Comparison of ENCODE assay signal across 8 mouse cellular contexts in the genomic region with DNA sequence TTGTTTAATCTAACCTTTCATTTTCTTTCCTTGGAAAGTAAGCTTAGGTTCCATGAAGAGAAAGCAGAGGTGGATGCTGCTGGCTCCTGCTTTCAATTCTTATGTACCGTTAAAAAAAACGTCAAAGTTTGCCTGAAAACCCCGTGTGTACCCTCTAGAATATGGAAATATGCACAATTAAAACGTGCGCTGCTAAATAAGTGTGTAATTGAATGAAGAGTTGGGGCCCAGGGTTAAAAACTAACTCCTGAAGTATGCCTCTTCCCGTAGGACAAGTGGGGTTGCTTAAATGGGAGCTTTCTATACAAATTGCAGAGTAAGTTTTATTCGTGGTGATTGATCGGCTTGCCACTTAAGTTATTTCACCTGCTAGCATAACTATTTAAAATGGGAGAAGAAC. TPM values are rescaled to one million over a fixed set of nuclear protein-coding genes. Genes with fewer than 3 reads are reported as not detected.
A peak's percentile ranks its signal among the peaks of the same experiment; 100 is the strongest.
DNase-seq lines count a peak whose midpoint lies in the region; ATAC-seq and TF ChIP-seq lines count a peak whose summit lies in the region.

No protein-coding gene starts in this region.

- H3K36me3 ChIP-seq in CH12.LX (replicated peaks in 1 of 2; ENCODE audit: control insufficient read depth in 1 of 2, insufficient read depth in 1 of 2, low read length in 1 of 2): peaks cover 10 to 18% of the 10 kb centered on the region in 2 experiments
- H3K36me3 ChIP-seq in hindbrain, embryonic 11.5 days (ENCODE audit: control insufficient read depth, insufficient read depth, low read length): no peaks in the 10 kb centered on the region
- peaks cover 23% of the 10 kb centered on the region for H3K36me3 ChIP-seq in midbrain, embryonic 10.5 days

- in situ Hi-C loops in CH12.LX (cut with MboI; ENCODE audit: low pct_ligation_motif_present, low pct_unique_long_range_greater_than_20kb, low sequenced_read_pairs): no loop called here

- no peak for ATAC-seq in hindbrain, embryonic 11.5 days (ENCODE audit: low FRiP score)

- dilution Hi-C loops in CH12.LX (cut with MboI; ENCODE audit: extremely low pct_ligation_motif_present, extremely low pct_unique_long_range_greater_than_20kb, low sequenced_read_pairs): no loop called here

- peak overlapping the region; percentile 94 for H3K4me3 ChIP-seq in gastrocnemius, adult 2 months
- H3K4me3 ChIP-seq in CH12.LX (replicated peaks in 1 of 3; ENCODE audit: low read depth in 2 of 3, low read length in 2 of 3, poor library complexity in 1 of 3): peak overlapping the region in 2 of 3 experiments; percentile 68 to 97
- peak overlapping the region; percentile 77; the same call in 1 of the 2 replicates for H3K4me3 ChIP-seq in hindbrain, embryonic 11.5 days (ENCODE audit: low read depth, low read length)
- peak overlapping the region; percentile 85 for H3K4me3 ChIP-seq in midbrain, embryonic 10.5 days

- TF ChIP-seq POLR2A in CH12.LX (IDR thresholded peaks at IDR 0.05; ENCODE audit: low read depth, low read length): no peak

- 69% methylated on average over 8 of the region's 8 CpGs for WGBS in hindbrain, embryonic 11.5 days
- WGBS in midbrain, embryonic 10.5 days: 74% methylated on average over 8 of the region's 8 CpGs

- no peaks in the 10 kb centered on the region for H3K27me3 ChIP-seq in CH12.LX (replicated peaks)
- no peaks in the 10 kb centered on the region for H3K27me3 ChIP-seq in hindbrain, embryonic 11.5 days (ENCODE audit: control insufficient read depth, insufficient read depth, low read length)
- no peaks in the 10 kb centered on the region for H3K27me3 ChIP-seq in midbrain, embryonic 10.5 days (ENCODE audit: low read depth, poor library complexity, severe bottlenecking)

- intact Hi-C loops in gastrocnemius, adult 2 months (cut with DNase I): loop anchor here (5.0 kb wide), 2 partner anchors 40 to 65 kb away; a partner anchor contains a TSS

- peaks cover 0 to 24% of the 10 kb centered on the region in 2 experiments; a peak in 2 of 4 replicates for H3K4me1 ChIP-seq in CH12.LX (ENCODE audit: control insufficient read depth in 1 of 2, insufficient read depth in 2 of 2)
- H3K4me1 ChIP-seq in hindbrain, embryonic 11.5 days (replicated peaks; ENCODE audit: control insufficient read depth, insufficient read depth, low read length): peaks cover 6% of the 10 kb centered on the region
- peaks cover 30% of the 10 kb centered on the region for H3K4me1 ChIP-seq in midbrain, embryonic 10.5 days

- no peak for DNase-seq in gastrocnemius, adult 2 months
- DNase-seq in gastrocnemius, adult 18-20 months (ENCODE audit: low spot score): no peak
- DNase-seq in CH12.LX (ENCODE audit: extremely low read depth): no peak
- peak; percentile 45 for DNase-seq in hindbrain, embryonic 11.5 days (ENCODE audit: low spot score)
- DNase-seq in midbrain, embryonic 10.5 days (ENCODE audit: low spot score): no peak
- no peak for DNase-seq in ovary, postnatal 14 days (ENCODE audit: low spot score)
- no peak for DNase-seq in cerebellum, adult 18-20 months
- DNase-seq in left cerebral cortex, adult 8-10 months (ENCODE audit: low spot score in 2 of 2): no peak

- peaks cover 30% of the 10 kb centered on the region for H3K79me2 ChIP-seq in CH12.LX (replicated peaks; ENCODE audit: control insufficient read depth, extremely low read depth, insufficient read depth, poor library complexity, severe bottlenecking)

- H3K27ac ChIP-seq in gastrocnemius, adult 2 months: 0 out of 2 replicates have a peak overlapping the region, but pooled peaks have one; percentile 90
- H3K27ac ChIP-seq in CH12.LX (ENCODE audit: insufficient read depth, low read depth): no peak overlapping the region
- H3K27ac ChIP-seq in hindbrain, embryonic 11.5 days (ENCODE audit: low read depth, low read length): no peak overlapping the region
- H3K27ac ChIP-seq in midbrain, embryonic 10.5 days (replicated peaks): peak overlapping the region; percentile 92

- no peaks in the 10 kb centered on the region for H3K9me3 ChIP-seq in CH12.LX (replicated peaks; ENCODE audit: low read length)
- H3K9me3 ChIP-seq in hindbrain, embryonic 11.5 days (ENCODE audit: control insufficient read depth, low read length): no peaks in the 10 kb centered on the region
- H3K9me3 ChIP-seq in midbrain, embryonic 10.5 days (replicated peaks): no peaks in the 10 kb centered on the region

- H3K9ac ChIP-seq in CH12.LX (ENCODE audit: insufficient read depth, low read depth): peak overlapping the region; percentile 74
- peak overlapping the region; percentile 40 for H3K9ac ChIP-seq in hindbrain, embryonic 11.5 days (ENCODE audit: low read depth, low read length)

- TF ChIP-seq EP300 in CH12.LX (IDR thresholded peaks at IDR 0.05; ENCODE audit: low read length): no peak

- peak overlapping the region; percentile 78 for H3K4me2 ChIP-seq in CH12.LX (ENCODE audit: insufficient read depth, low read depth, poor library complexity, severe bottlenecking)
- H3K4me2 ChIP-seq in hindbrain, embryonic 11.5 days (replicated peaks; ENCODE audit: low read depth, low read length): peak overlapping the region; percentile 95; the same call in 1 of the 2 replicates

- TF ChIP-seq RAD21 in CH12.LX (IDR thresholded peaks at IDR 0.05; ENCODE audit: low read depth, low read length): no peak

- no peak for TF ChIP-seq CTCF in gastrocnemius, adult 2 months (IDR thresholded peaks at IDR 0.05)
- TF ChIP-seq CTCF in CH12.LX (conservative IDR thresholded peaks at IDR 0.05 in 1 of 2, IDR thresholded peaks at IDR 0.05 in 1 of 2; ENCODE audit: low read depth in 2 of 2, low read length in 2 of 2): no peak

TF ChIP-seq in CH12.LX, 34 proteins besides CTCF, POLR2A, EP300 and RAD21:
- TF ChIP-seq USF2 (conservative IDR thresholded peaks at IDR 0.05; ENCODE audit: low read depth, low read length) (no peak), POLR2AphosphoS2 (IDR thresholded peaks at IDR 0.05; ENCODE audit: low read depth, low read length) (no peak), IRF4 (IDR thresholded peaks at IDR 0.05; ENCODE audit: low read depth, low read length) (no peak), RCOR1 (conservative IDR thresholded peaks at IDR 0.05; ENCODE audit: low read depth, low read length) (no peak), BHLHE40 (IDR thresholded peaks at IDR 0.05; ENCODE audit: low read depth, low read length) (peak; percentile 47), NELFE (IDR thresholded peaks at IDR 0.05; ENCODE audit: low read depth, low read length) (no peak), ETS1 (conservative IDR thresholded peaks at IDR 0.05; ENCODE audit: low read depth, low read length) (no peak), ZKSCAN1 (IDR thresholded peaks at IDR 0.05; ENCODE audit: borderline replicate concordance, low read depth, low read length) (no peak)

RNA-seq across cellular contexts. Expression of a gene that starts 1.1 kb away (rescaled TPM):
- 100 to 1,000 TPM in 1 of 2 experiments, 10 to 100 TPM in 1; 76.6 to 103 TPM for total RNA-seq in gastrocnemius, adult 2 months (2021)
- 10 to 100 TPM; 60.1 to 86.6 TPM for total RNA-seq in gastrocnemius, adult 18-20 months (2021)
- total RNA-seq in CH12.LX (2012; rRNA removed): 57.5 and 92.8 TPM in 2 replicates
- total RNA-seq in CH12.LX (2014; rRNA removed): 80.9 and 81.2 TPM in 2 replicates
- polyA plus RNA-seq in CH12.LX (2012; ENCODE audit: insufficient read length, low read depth): 156 and 167 TPM in 2 replicates
- 118 and 126 TPM in 2 replicates for polyA plus RNA-seq in hindbrain, embryonic 11.5 days (2014; fragmentation: Nextera tagmentation; extraction: Ambion mirVana)
- polyA plus RNA-seq in midbrain, embryonic 10.5 days (2016; fragmentation: Nextera tagmentation; extraction: Ambion mirVana): 109 and 137 TPM in 2 replicates
- 100 to 1,000 TPM; 269 to 310 (median 301) TPM for total RNA-seq in left cerebral cortex, adult 8-10 months (2022)

RNA-seq across cellular contexts. Expression of a gene that starts 40.7 kb away (rescaled TPM):
- total RNA-seq in gastrocnemius, adult 2 months (2021): 1 to 10 TPM; 3.0 to 4.4 TPM
- total RNA-seq in gastrocnemius, adult 18-20 months (2021): 1 to 10 TPM; 3.5 to 5.2 TPM
- total RNA-seq in CH12.LX (2012; rRNA removed) (0.38 and 0.63 TPM in 2 replicates), CH12.LX (2014; rRNA removed) (0.90 and 1.3 TPM in 2 replicates)
- 0.55 and 2.1 TPM in 2 replicates for polyA plus RNA-seq in CH12.LX (2012; ENCODE audit: insufficient read length, low read depth)
- 15.3 and 15.8 TPM in 2 replicates for polyA plus RNA-seq in hindbrain, embryonic 11.5 days (2014; fragmentation: Nextera tagmentation; extraction: Ambion mirVana)
- polyA plus RNA-seq in midbrain, embryonic 10.5 days (2016; fragmentation: Nextera tagmentation; extraction: Ambion mirVana): 14.1 and 16.7 TPM in 2 replicates
- total RNA-seq in left cerebral cortex, adult 8-10 months (2022): 10 to 100 TPM; 16.4 to 21.1 (median 18.8) TPM

Comparison
In these comparisons a context has a peak if more than half of its experiments do, and no peak if none do; other contexts are left out.
1. H3K27ac ChIP-seq: peak in gastrocnemius, adult 2 months (single experiment) and midbrain, embryonic 10.5 days (single experiment); none in CH12.LX (single experiment) and hindbrain, embryonic 11.5 days (single experiment).
2. Peak in every context shown above with its lines, with median percentiles within 50 percentile points of each other: H3K4me3 ChIP-seq.